Mouse (Mus musculus) lung, embryonic 16.5 days (tissue): Measurements from ENCODE around the gene Gm9958. TPM values are rescaled to one million over a fixed set of nuclear protein-coding genes. Genes with fewer than 3 reads are reported as not detected.

Experiments
- ATAC-seq: fragments of 200-750 bp; cut with Nextera tagmentation; 2 replicates; pipeline ENCODE4 v1.8.0; 2017; ENCODE audit warnings: low read depth, mild to moderate bottlenecking, moderate library complexity
- H3K27ac ChIP-seq: fragments of 300-500 bp; sonication (generic); 2 replicates; pipeline ENCODE4 v1.5.1; 2014; ENCODE audit warnings: mild to moderate bottlenecking, control low read depth, low read length
- H3K27me3 ChIP-seq: fragments of 300-500 bp; sonication (generic); 2 replicates; pipeline ENCODE4 v1.6.1; 2014; ENCODE audit warnings: low read depth, low read length, mixed read lengths; ENCODE audit not compliant: control insufficient read depth, insufficient read depth
- H3K36me3 ChIP-seq: fragments of 300-500 bp; sonication (generic); 2 replicates; pipeline ENCODE4 v1.6.1; 2014; ENCODE audit warnings: low read length; ENCODE audit not compliant: control insufficient read depth, insufficient read depth
- H3K4me1 ChIP-seq: fragments of 300-500 bp; sonication (generic); replicated peaks from 2 replicates; pipeline ENCODE4 v1.6.1; 2014; ENCODE audit warnings: low read length, mixed read lengths; ENCODE audit not compliant: control insufficient read depth, insufficient read depth
- H3K4me2 ChIP-seq: fragments of 300-500 bp; sonication (generic); 2 replicates; pipeline ENCODE4 v1.6.1; 2014; ENCODE audit warnings: low read depth, low read length, control low read depth
- H3K4me3 ChIP-seq: fragments of 300-500 bp; sonication (generic); 2 replicates; pipeline ENCODE4 v1.5.1; 2014; ENCODE audit warnings: mild to moderate bottlenecking, low read length, control low read depth
- H3K9ac ChIP-seq: fragments of 300-500 bp; sonication (generic); 2 replicates; pipeline ENCODE4 v1.6.1; 2014; ENCODE audit warnings: low read length, control low read depth
- H3K9me3 ChIP-seq: fragments of 300-500 bp; sonication (generic); 2 replicates; pipeline ENCODE4 v1.6.1; 2016; ENCODE audit warnings: low read length; ENCODE audit not compliant: control insufficient read depth
- WGBS: fragments of 180-500 bp; shearing (Covaris S2); extraction: QIAGEN DNeasy Blood & Tissue Kit; methylation state at CpG from one replicate; pipeline ENCODE4 v1.1.7; 2014; 5-methylcytosine and 5-hydroxymethylcytosine counted together
- polyA plus RNA-seq: library from polyadenylated mRNA; unstranded; fragments of >200 nt; fragmentation: Nextera tagmentation; extraction: Ambion mirVana; gene quantifications from 2 replicates; pipeline ENCODE4 v1.2.1, GENCODE M21; 2015

Gene Gm9958
- polyA plus RNA-seq, result 6.7 and 7.5 TPM in 2 replicates

- Histone ChIP-seq H3K36me3 (no peaks in the 10 kb centered on the region), H3K4me3 (peak within 1 kb of the TSS; percentile 91), H3K27ac (peak within 1 kb of the TSS; percentile 100), H3K27me3 (no peaks in the 10 kb centered on the region), H3K9me3 (no peaks in the 10 kb centered on the region; the same call in 1 of the 2 replicates), H3K4me2 (peak within 1 kb of the TSS; percentile 72), H3K4me1 (peaks cover 16% of the 10 kb centered on the region), H3K9ac (peak within 1 kb of the TSS; percentile 99)
- 2% methylated on average over 7 of the region's 7 CpGs for WGBS
- no peak for ATAC-seq
These were observed at the start of gene Gm9958 for GRCm38 (mm10) chr5:90367067-90367303. Gene Gm9958, plus strand, starts transcription at chr5:90367204.

GRCm38 (mm10) chr5:90331071-90331470 lies 35.9 kb upstream of the Gm9958 start:
- peak; percentile 23; the same call in 1 of the 2 replicates for ATAC-seq
- Histone ChIP-seq H3K36me3 (no peaks in the 10 kb centered on the region), H3K9me3 (no peaks in the 10 kb centered on the region), H3K4me1 (peaks cover 8% of the 10 kb centered on the region), H3K4me2 (no peak overlapping the region), H3K9ac (no peak overlapping the region), H3K4me3 (no peak overlapping the region), H3K27ac (no peak overlapping the region), H3K27me3 (no peaks in the 10 kb centered on the region)
- 69% methylated on average over 1 of the region's 1 CpGs for WGBS

- no peak for ATAC-seq
- Histone ChIP-seq H3K9me3 (no peaks in the 10 kb centered on the region), H3K4me1 (peaks cover 2% of the 10 kb centered on the region; the same call in 1 of the 2 replicates), H3K36me3 (no peaks in the 10 kb centered on the region), H3K27ac (no peak overlapping the region), H3K4me3 (no peak overlapping the region), H3K4me2 (no peak overlapping the region), H3K27me3 (no peaks in the 10 kb centered on the region), H3K9ac (no peak overlapping the region)
- WGBS, result 92% methylated on average over 2 of the region's 2 CpGs
These were observed 34.5 kb upstream of the Gm9958 start for GRCm38 (mm10) chr5:90332478-90332877.

- Histone ChIP-seq H3K9ac (no peak overlapping the region), H3K27me3 (no peaks in the 10 kb centered on the region)
- no peak for ATAC-seq
These were observed 28.6 kb upstream of the Gm9958 start for GRCm38 (mm10) chr5:90338177-90339091.

GRCm38 (mm10) chr5:90339129-90339952 lies 27.7 kb upstream of the Gm9958 start:
- Histone ChIP-seq H3K27me3 (no peaks in the 10 kb centered on the region), H3K4me2 (peak overlapping the region; percentile 41), H3K4me1 (no peaks in the 10 kb centered on the region; the same call in 1 of the 2 replicates), H3K27ac (0 out of 2 replicates have a peak overlapping the region, but pooled peaks have one; percentile 9), H3K9me3 (no peaks in the 10 kb centered on the region), H3K4me3 (peak overlapping the region; percentile 25), H3K9ac (no peak overlapping the region), H3K36me3 (no peaks in the 10 kb centered on the region)
- WGBS, result 35% methylated on average over 5 of the region's 5 CpGs
- ATAC-seq, result peak; percentile 89

More at GRCm38 (mm10) chr5:90338177-90339091, 28.6 kb upstream of the Gm9958 start:
- H3K9me3 ChIP-seq, result no peaks in the 10 kb centered on the region
- no peaks in the 10 kb centered on the region for H3K36me3 ChIP-seq
- no peaks in the 10 kb centered on the region; the same call in 1 of the 2 replicates for H3K4me1 ChIP-seq
- no peak overlapping the region for H3K4me2 ChIP-seq
- 72% methylated on average over 7 of the region's 7 CpGs for WGBS
- no peak overlapping the region for H3K4me3 ChIP-seq
- no peak overlapping the region for H3K27ac ChIP-seq

- H3K36me3 ChIP-seq, result no peaks in the 10 kb centered on the region
- H3K4me3 ChIP-seq, result no peak overlapping the region; the same call in 1 of the 2 replicates
- no peaks in the 10 kb centered on the region; the same call in 1 of the 2 replicates for H3K4me1 ChIP-seq
- no peak overlapping the region for H3K9ac ChIP-seq
- peak overlapping the region; percentile 41; the same call in 1 of the 2 replicates for H3K4me2 ChIP-seq
- 93% methylated on average over 1 of the region's 1 CpGs for WGBS
- ATAC-seq, result no peak
- no peak overlapping the region for H3K27ac ChIP-seq
- H3K27me3 ChIP-seq, result no peaks in the 10 kb centered on the region
- H3K9me3 ChIP-seq, result no peaks in the 10 kb centered on the region
These were observed 27.1 kb upstream of the Gm9958 start for GRCm38 (mm10) chr5:90339953-90340343.

GRCm38 (mm10) chr5:90340847-90341246 lies 26.2 kb upstream of the Gm9958 start:
- Histone ChIP-seq H3K27ac (no peak overlapping the region), H3K9ac (no peak overlapping the region), H3K4me3 (no peak overlapping the region), H3K27me3 (no peaks in the 10 kb centered on the region), H3K9me3 (no peaks in the 10 kb centered on the region), H3K4me1 (no peaks in the 10 kb centered on the region; the same call in 1 of the 2 replicates), H3K36me3 (no peaks in the 10 kb centered on the region), H3K4me2 (no peak overlapping the region)
- ATAC-seq, result no peak
- 77% methylated on average over 4 of the region's 4 CpGs for WGBS

GRCm38 (mm10) chr5:90346877-90347276 lies 20.1 kb upstream of the Gm9958 start:
- Histone ChIP-seq H3K36me3 (no peaks in the 10 kb centered on the region; the same call in 1 of the 2 replicates), H3K27ac (no peak overlapping the region), H3K4me1 (no peaks in the 10 kb centered on the region), H3K4me3 (no peak overlapping the region), H3K4me2 (no peak overlapping the region), H3K27me3 (no peaks in the 10 kb centered on the region), H3K9ac (no peak overlapping the region), H3K9me3 (no peaks in the 10 kb centered on the region)
- WGBS, result 81% methylated on average over 3 of the region's 3 CpGs
- no peak for ATAC-seq
